Mouse (Mus musculus) lung, postnatal 14 days (tissue): ENCODE results near the gene Klhl4.

ENCODE experiments used
- DNase-seq: peaks from one replicate; pipeline ENCODE4 v3.0.0; 2021

The Klhl4 gene

DNA sequence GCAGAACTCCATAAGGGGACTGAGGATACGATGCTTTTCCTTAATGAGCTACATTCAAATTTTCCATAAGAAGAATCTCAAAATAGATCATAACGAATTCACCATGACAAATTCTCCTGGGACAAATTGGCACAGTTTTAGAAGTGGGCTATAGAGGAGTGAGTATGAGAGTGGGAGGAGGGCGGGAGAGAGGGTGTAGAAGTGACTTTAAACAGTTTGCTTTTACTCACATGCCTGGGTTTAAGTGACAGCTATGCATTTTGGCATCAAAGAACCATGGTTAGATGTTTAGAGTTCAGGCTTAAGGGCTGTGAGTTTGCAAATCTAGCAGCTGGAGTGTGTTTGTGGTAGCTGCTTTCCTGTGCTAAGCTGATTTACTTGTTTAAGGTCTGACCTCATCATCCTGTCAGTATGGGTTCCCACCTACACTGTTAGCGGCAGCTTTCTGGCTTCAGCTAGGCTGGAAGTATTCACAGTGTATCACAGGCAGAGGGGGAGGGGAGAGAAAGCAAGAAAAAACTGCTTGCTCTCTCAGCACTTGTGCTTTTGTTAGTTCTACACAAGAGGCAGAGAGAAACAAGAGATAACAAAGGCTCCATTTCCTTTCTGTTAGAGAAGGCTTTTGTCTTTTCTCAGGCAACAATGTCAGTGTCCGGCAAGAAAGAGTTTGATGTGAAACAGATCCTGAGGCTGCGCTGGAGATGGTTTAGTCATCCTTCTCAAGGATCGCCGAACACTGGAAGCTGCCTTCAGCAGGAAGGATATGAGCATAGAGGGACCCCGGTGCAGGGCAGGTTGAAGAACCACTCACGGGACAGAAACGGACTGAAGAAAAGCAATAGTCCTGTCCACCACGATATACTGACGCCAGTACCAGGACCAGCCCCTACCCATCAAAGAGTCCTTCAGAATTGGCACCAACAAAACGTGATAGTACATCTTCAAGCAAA lies at the start of gene Klhl4:
Gene Klhl4, plus strand, starts transcription at position 552 of the 950 bp plus-strand sequence.
- peak; percentile 0 for DNase-seq

DNA sequence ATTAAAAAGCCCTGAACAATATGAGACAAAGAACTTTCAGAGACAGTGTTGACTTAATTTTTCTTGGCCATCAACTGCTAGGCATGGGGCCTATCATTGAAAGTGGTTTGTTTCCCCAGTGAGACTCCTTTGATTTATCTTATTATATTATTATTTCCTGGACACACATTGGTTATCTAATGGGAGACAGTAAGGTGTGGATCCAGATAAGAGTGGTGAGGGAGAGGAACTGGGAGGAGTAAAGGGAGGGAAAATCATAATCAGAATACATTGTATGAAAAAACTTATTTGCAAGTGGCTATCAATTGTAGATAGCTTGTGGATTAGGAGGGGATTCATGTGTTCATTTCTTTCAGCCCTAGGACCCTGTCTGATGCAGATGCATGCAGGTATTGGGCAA lies 10.0 kb downstream of the Klhl4 start:
- no peak for DNase-seq

DNA sequence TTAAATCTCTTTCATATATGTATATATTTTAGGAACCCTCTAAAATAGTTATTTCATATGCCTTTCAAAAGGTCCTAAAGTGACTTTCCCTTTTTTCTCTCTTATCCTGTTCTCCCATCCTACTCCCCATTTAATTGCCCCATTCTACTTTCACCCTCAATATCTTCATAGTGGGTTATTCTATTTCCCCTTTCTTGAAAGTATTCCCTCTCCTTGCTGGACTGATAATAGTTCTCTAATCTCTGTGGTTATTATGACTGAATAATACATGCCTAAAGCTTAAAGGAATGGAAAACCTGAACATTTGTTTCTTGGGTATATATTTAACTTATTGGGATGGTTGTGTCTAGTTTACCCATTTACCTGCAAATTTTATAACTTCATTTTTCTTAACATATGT lies 12.6 kb downstream of the Klhl4 start:
- DNase-seq, result no peak

DNA sequence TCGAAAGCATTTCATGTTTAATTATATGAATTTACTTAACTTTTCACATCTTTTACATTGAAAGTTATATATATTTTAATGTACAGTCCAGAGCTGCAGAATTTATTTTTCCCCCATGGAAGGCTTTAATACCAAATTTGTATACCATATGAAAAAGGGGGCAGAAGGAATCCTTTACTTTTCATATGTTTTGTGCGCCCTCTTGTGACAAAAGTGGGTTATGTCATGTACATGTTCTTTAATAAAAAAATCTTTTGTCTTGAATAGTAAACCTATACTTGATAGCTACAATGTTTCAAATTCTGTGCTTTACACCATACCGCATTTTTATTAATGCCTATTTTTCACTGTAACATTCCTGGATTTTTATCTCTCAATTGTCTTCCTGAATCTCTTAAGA lies 84.0 kb downstream of the Klhl4 start:
- peak; percentile 1 for DNase-seq

DNA sequence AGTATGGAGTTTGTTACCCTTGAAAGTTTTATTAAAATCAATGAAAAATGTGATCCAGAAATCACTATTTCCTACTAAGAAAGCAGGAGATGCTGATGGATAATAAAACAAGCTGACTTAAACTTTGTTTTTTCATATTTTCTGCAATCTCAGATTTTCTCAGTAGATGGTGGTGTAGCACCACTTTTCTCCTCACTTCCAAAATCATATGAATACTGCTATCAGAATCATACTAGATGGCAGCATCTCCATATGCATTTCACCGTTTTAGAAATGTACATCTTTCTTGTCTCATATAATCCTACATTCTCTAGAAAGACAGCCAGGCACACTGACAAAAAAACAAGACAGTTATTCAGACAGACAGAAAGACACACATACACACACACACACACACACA lies 108.2 kb downstream of the Klhl4 start:
- DNase-seq, result no peak
